Mouse (Mus musculus): Measurements from ENCODE around the gene Hps1. TPM values are rescaled to one million over a fixed set of nuclear protein-coding genes. Genes with fewer than 3 reads are reported as not detected.

Hps1 gene
- total RNA-seq (2021), result 10 to 100 TPM; 12.3 to 14.2 TPM
- long read RNA-seq, experiment 1, full-length matches to known transcripts, result 1 of 10 reads
- long read RNA-seq, experiment 1, partial matches to known transcripts, result 3 of 10 reads
- long read RNA-seq, experiment 1, other reads (novel, unspliced or antisense), result 6 of 10 reads
- long read RNA-seq, experiment 2, partial matches to known transcripts, result 5 of 18 reads
- long read RNA-seq, experiment 2, other reads (novel, unspliced or antisense), result 12 of 18 reads

- TF ChIP-seq CTCF (IDR thresholded peaks at IDR 0.05), result peak; percentile 12
- intact Hi-C loops (cut with DNase I), result loop anchor here (10.0 kb wide), 1 partner anchor 465 kb away; no protein-coding TSS in a partner anchor
- peak; percentile 87 to 89 for DNase-seq (ENCODE audit: extremely low spot score in 1 of 2, low spot score in 2 of 2)
- peak within 1 kb of the TSS; percentile 94 for H3K27ac ChIP-seq
- peak within 1 kb of the TSS; percentile 71 for H3K4me3 ChIP-seq
Measured at GRCm38 (mm10) chr19:42779531-42780155, at the start of gene Hps1. Gene Hps1, minus strand, starts transcription at chr19:42779978.

GRCm38 (mm10) chr19:42829196-42829595 is 49.4 kb upstream of the Hps1 start:
- TF ChIP-seq CTCF (IDR thresholded peaks at IDR 0.05), result no peak
- no peak for DNase-seq (ENCODE audit: extremely low spot score in 1 of 2, low spot score in 2 of 2)
- Histone ChIP-seq H3K4me3 (no peak overlapping the region), H3K27ac (no peak overlapping the region)
- intact Hi-C loops (cut with DNase I), result no loop called here

DNA sequence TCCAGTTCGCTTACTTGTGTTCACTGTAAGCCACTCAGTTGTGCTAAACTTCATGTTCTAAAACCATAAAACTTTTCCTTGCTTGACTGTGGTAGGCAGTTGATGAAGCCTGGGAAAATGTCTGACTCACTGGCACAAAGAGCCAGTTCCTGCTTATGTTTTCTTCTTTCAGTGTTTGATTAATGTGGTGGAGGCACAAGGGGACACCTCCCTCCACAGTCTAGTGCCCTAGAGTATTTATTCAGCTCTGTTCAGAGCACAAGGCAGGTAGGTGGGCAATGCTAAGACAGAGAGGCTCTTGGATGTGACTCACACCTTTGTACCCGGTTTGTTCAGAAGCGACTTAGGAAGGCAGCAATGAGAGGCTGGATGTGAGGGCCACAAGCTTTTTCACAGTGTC is 48.1 kb upstream of the Hps1 start:
- no peak for TF ChIP-seq CTCF (IDR thresholded peaks at IDR 0.05)
- DNase-seq (ENCODE audit: extremely low spot score in 1 of 2, low spot score in 2 of 2), result no peak
- intact Hi-C loops (cut with DNase I), result no loop called here
- no peak overlapping the region for H3K27ac ChIP-seq
- H3K4me3 ChIP-seq, result no peak overlapping the region

- no peak overlapping the region for H3K27ac ChIP-seq
- intact Hi-C loops (cut with DNase I), result no loop called here
- H3K4me3 ChIP-seq, result no peak overlapping the region
- TF ChIP-seq CTCF (IDR thresholded peaks at IDR 0.05), result no peak
- no peak for DNase-seq (ENCODE audit: extremely low spot score in 1 of 2, low spot score in 2 of 2)
Measured at GRCm38 (mm10) chr19:42820109-42820508, 40.3 kb upstream of the Hps1 start.

- H3K4me3 ChIP-seq, result no peak overlapping the region
- DNase-seq (ENCODE audit: extremely low spot score in 1 of 2, low spot score in 2 of 2), result no peak
- intact Hi-C loops (cut with DNase I), result no loop called here
- TF ChIP-seq CTCF (IDR thresholded peaks at IDR 0.05), result no peak
- H3K27ac ChIP-seq, result no peak overlapping the region
Measured at GRCm38 (mm10) chr19:42817761-42818160, 38.0 kb upstream of the Hps1 start.

GRCm38 (mm10) chr19:42816261-42816660 is 36.5 kb upstream of the Hps1 start:
- no peak overlapping the region for H3K4me3 ChIP-seq
- intact Hi-C loops (cut with DNase I), result no loop called here

GRCm38 (mm10) chr19:42810140-42810539 is 30.4 kb upstream of the Hps1 start:
- intact Hi-C loops (cut with DNase I), result no loop called here
- no peak overlapping the region for H3K27ac ChIP-seq
- TF ChIP-seq CTCF (IDR thresholded peaks at IDR 0.05), result no peak
- no peak overlapping the region for H3K4me3 ChIP-seq
- DNase-seq (ENCODE audit: extremely low spot score in 1 of 2, low spot score in 2 of 2), result no peak

More at GRCm38 (mm10) chr19:42816261-42816660, 36.5 kb upstream of the Hps1 start:
- no peak for DNase-seq (ENCODE audit: extremely low spot score in 1 of 2, low spot score in 2 of 2)
- H3K27ac ChIP-seq, result no peak overlapping the region
- TF ChIP-seq CTCF (IDR thresholded peaks at IDR 0.05), result no peak

DNA sequence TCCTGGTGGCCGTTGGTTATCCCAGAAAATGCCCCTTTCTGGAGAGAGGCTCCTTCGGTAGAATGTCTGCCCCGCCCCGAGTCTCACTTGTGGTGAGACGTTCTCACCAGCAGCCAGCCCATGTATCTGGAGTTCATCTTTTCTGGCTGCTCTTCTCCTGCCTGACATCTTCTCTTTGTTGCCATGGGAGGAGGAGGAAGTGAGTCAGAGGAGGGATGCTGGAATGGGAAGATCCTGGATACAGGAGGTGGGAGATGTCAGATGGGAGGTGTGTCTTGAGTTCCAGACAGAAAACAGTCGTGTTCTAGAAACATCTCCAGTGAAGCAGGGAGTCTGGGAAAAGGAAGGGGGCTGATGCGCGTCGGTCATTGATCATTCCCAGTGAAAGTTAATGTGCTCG is 29.7 kb upstream of the Hps1 start:
- no peak for TF ChIP-seq CTCF (IDR thresholded peaks at IDR 0.05)
- intact Hi-C loops (cut with DNase I), result no loop called here
- Histone ChIP-seq H3K4me3 (no peak overlapping the region), H3K27ac (no peak overlapping the region)
- DNase-seq (ENCODE audit: extremely low spot score in 1 of 2, low spot score in 2 of 2), result no peak

- H3K27ac ChIP-seq, result no peak overlapping the region
- no peak for TF ChIP-seq CTCF (IDR thresholded peaks at IDR 0.05)
- intact Hi-C loops (cut with DNase I), result loop anchor here (5.0 kb wide), 1 partner anchor 679 kb away; no protein-coding TSS in a partner anchor
- no peak for DNase-seq (ENCODE audit: extremely low spot score in 1 of 2, low spot score in 2 of 2)
- no peak overlapping the region for H3K4me3 ChIP-seq
Measured at GRCm38 (mm10) chr19:42797866-42798265, 18.1 kb upstream of the Hps1 start.

DNA sequence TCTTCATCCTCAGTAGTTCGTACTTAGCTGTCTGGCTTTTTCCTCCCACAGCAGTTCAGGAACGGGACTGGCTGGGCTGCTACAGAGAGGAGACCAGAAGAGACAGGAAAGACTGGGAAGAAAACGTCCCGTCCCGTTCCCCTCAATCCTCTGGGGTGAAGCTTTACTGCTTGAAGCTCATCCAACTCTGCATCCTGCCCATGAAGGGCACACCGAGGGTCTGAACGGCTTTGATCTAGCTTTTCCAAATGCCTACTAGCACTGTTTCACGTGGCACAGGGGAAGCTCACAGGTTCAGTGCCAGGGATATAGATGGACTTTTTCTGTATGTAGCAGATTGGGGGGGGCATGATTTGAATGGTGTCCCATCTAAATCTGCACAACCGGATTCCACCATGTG is 16.0 kb upstream of the Hps1 start:
- no peak for TF ChIP-seq CTCF (IDR thresholded peaks at IDR 0.05)
- intact Hi-C loops (cut with DNase I), result loop anchor here (1.0 to 5.0 kb wide), 4 partner anchors 231 to 682 kb away; no protein-coding TSS in a partner anchor
- DNase-seq (ENCODE audit: extremely low spot score in 1 of 2, low spot score in 2 of 2), result no peak
- Histone ChIP-seq H3K4me3 (peak overlapping the region; percentile 51), H3K27ac (no peak overlapping the region)

GRCm38 (mm10) chr19:42794914-42795613 is 15.3 kb upstream of the Hps1 start:
- TF ChIP-seq CTCF (IDR thresholded peaks at IDR 0.05), result peak; percentile 88
- H3K27ac ChIP-seq, result no peak overlapping the region
- intact Hi-C loops (cut with DNase I), result loop anchor here (1.0 to 5.0 kb wide), 4 partner anchors 232 to 682 kb away; no protein-coding TSS in a partner anchor
- DNase-seq (ENCODE audit: extremely low spot score in 1 of 2, low spot score in 2 of 2), result peak; percentile 86 to 93
- H3K4me3 ChIP-seq, result peak overlapping the region; percentile 51

- TF ChIP-seq CTCF (IDR thresholded peaks at IDR 0.05), result no peak
- no peak for DNase-seq (ENCODE audit: extremely low spot score in 1 of 2, low spot score in 2 of 2)
- H3K27ac ChIP-seq, result no peak overlapping the region
- no peak overlapping the region for H3K4me3 ChIP-seq
- intact Hi-C loops (cut with DNase I), result no loop called here
Measured at GRCm38 (mm10) chr19:42788311-42788710, 8.5 kb upstream of the Hps1 start.

Data from left cerebral cortex, adult 2 months (tissue).